Mouse (Mus musculus): ENCODE measurements around the gene Ptbp2. TPM values are rescaled to one million over a fixed set of nuclear protein-coding genes. Genes with fewer than 3 reads are reported as not detected.

Gene Ptbp2
- polyA plus RNA-seq, 1 experiment from 2014 or later = 8.1 TPM

Small RNAs within 50 kb of the gene (microRNA-seq; reads per million reads assigned to microRNA genes)
- gene Gm24744 = not detected

Measured in liver, embryonic 13.5 days (tissue).